Mouse (Mus musculus) forebrain, embryonic 10.5 days (tissue): Measurements from ENCODE around the gene Cav2. TPM values are rescaled to one million over a fixed set of nuclear protein-coding genes. Genes with fewer than 3 reads are reported as not detected.

Experiments used
- DNase-seq: peaks from one replicate; pipeline ENCODE4 v3.0.0-alpha.2; 2017; ENCODE audit warnings: low spot score; ENCODE audit errors: extremely low spot score
- H3K27ac ChIP-seq: fragments of 300-500 bp; sonication (generic); 2 replicates; pipeline ENCODE4 v1.5.1; 2016; ENCODE audit warnings: mild to moderate bottlenecking
- H3K27me3 ChIP-seq: fragments of 300-500 bp; sonication (generic); 2 replicates; pipeline ENCODE4 v1.6.1; 2016; ENCODE audit warnings: mild to moderate bottlenecking; ENCODE audit not compliant: poor library complexity, severe bottlenecking
- H3K36me3 ChIP-seq: fragments of 300-500 bp; sonication (generic); replicated peaks from 2 replicates; pipeline ENCODE4 v1.6.1; 2016; ENCODE audit warnings: mild to moderate bottlenecking, moderate library complexity
- H3K4me1 ChIP-seq: fragments of 300-500 bp; sonication (generic); 2 replicates; pipeline ENCODE4 v1.6.1; 2016
- H3K4me3 ChIP-seq: fragments of 300-500 bp; sonication (generic); 2 replicates; pipeline ENCODE4 v1.5.1; 2016; ENCODE audit warnings: mild to moderate bottlenecking, moderate library complexity
- H3K9me3 ChIP-seq: fragments of 300-500 bp; sonication (generic); 2 replicates; pipeline ENCODE4 v1.6.1; 2016; ENCODE audit warnings: mild to moderate bottlenecking, moderate library complexity
- WGBS: fragments of 180-500 bp; shearing (Covaris S2); methylation state at CpG from one replicate; pipeline ENCODE4 v1.1.7; 2016; 5-methylcytosine and 5-hydroxymethylcytosine counted together
- polyA plus RNA-seq: library from polyadenylated mRNA; unstranded; fragments of >200 nt; fragmentation: Nextera tagmentation; extraction: Ambion mirVana; gene quantifications from 2 replicates; pipeline ENCODE4 v1.2.1, GENCODE M21; 2016

The Cav2 gene
- polyA plus RNA-seq, 1 experiment from 2014 or later = 4.8 TPM

DNA sequence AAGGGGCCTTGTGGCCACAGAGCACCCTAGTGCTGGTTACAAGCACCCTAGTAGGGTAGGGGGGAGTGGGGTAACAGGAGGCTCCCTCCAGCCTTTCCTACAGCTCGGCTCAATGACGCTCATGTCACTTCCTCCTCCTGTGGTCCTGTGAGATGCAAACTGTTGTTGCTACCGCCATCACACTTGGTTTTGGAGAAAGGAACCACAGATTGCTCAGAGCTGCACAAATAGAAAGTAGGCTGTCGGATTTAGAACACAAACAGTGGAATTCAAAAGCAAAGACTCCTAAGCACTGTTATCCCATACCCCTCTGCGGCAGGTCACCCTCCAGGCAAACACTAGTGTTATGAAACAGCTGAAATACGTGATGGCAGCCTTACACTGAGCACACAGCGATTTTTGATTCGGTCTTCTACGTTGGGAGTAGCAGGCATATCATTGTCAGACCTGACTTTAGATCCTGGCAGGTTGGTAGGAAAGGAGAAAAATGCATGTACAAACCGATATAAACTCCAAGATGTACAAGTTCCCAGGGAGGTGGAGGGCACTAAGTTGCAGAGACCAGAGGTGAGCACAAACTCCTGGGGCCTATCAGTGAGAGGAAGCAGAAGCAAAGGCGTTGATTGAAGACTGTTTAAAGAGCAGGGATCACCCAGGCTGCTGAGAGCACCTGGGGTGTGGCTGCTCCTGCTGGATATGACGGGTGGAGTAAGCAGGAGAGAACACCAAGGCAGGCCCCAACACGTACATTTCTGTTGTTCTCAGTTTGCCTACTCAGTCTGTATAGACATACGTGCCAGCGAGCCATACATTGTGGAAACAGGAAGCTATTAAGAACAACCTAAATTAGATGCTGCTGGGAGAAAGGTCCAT lies 35.5 kb downstream of the Cav2 start:
- 75% methylated on average over 15 of the region's 15 CpGs for WGBS

DNA sequence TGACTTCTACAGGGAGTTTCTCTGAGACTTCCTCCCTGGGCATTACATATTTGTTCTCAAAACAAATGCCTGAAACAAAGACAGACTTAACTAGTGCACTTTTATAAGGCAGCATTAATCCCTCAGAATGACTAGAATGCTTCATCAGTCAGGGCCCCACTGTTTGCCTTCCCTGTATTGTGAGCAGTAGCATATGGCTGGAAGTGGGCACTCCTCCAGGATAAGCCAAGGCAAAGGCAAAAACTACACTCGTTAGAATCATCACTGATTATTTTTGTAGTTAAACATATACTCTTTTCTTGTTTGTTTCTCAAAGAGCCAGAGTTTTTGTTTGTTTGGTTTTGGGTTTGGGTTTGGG lies 36.2 kb downstream of the Cav2 start:
- Histone ChIP-seq H3K27me3 (0 out of 2 replicates have a peak, but pooled peaks cover 6% of the 10 kb centered on the region), H3K27ac (no peak overlapping the region), H3K36me3 (no peaks in the 10 kb centered on the region), H3K4me1 (peaks cover 9% of the 10 kb centered on the region), H3K4me3 (no peak overlapping the region), H3K9me3 (no peaks in the 10 kb centered on the region)
- WGBS = 58% methylated on average over 1 of the region's 1 CpGs
- no peak for DNase-seq

More for the DNA sequence above, 35.5 kb downstream of the Cav2 start:
- Histone ChIP-seq H3K9me3 (no peaks in the 10 kb centered on the region), H3K36me3 (no peaks in the 10 kb centered on the region), H3K4me1 (peaks cover 9% of the 10 kb centered on the region), H3K27me3 (0 out of 2 replicates have a peak, but pooled peaks cover 6% of the 10 kb centered on the region), H3K27ac (no peak overlapping the region), H3K4me3 (no peak overlapping the region)
- no peak for DNase-seq

DNA sequence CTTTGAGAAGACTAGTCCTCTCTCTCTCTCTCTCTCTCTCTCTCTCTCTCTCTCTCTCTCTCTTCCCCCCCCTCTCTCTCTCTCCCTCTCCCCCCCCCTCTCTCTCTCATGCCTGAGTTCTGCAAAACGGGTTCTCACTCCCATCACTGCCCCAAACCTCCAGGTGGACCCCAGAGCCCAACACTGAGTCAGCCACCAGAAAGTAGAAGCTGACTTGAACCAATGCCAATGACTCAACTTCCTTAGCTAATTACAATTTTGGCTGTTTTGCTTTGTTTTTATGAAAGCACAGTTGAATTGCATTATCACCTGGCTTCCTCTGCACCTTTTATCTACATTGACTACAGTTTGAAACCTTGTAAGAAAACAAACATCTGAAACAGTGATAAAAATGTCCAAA lies 37.0 kb downstream of the Cav2 start:
- no peak for DNase-seq
- H3K4me1 ChIP-seq = peaks cover 9% of the 10 kb centered on the region
- no peak overlapping the region for H3K4me3 ChIP-seq
- no peaks in the 10 kb centered on the region for H3K9me3 ChIP-seq
- 55% methylated on average over 1 of the region's 1 CpGs for whole genome bisulfite sequencing
- H3K27ac ChIP-seq = no peak overlapping the region
- H3K36me3 ChIP-seq = no peaks in the 10 kb centered on the region
- 0 out of 2 replicates have a peak, but pooled peaks cover 6% of the 10 kb centered on the region for H3K27me3 ChIP-seq

DNA sequence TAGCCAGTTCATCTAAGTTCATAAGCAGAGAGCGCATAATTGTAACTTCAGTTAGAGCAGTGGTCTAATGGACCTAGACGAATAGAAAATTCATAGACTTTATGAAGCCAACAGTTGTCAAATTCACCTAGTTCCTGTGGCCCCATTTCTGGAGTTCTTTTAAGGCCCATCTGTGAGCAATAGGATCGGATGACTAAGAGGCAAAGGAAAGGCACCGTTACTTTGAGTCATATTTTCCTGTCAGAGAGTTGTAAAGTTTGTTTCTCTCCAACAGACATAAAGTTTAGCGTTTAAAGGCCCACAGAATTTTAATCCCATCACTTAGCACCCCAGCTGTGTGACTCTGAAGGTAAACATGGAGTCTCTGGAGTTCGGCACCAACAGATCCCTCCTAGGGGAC lies 41.0 kb downstream of the Cav2 start:
- DNase-seq = no peak
- Histone ChIP-seq H3K4me3 (no peak overlapping the region), H3K4me1 (peaks cover 3% of the 10 kb centered on the region), H3K27ac (no peak overlapping the region), H3K27me3 (no peaks in the 10 kb centered on the region), H3K9me3 (no peaks in the 10 kb centered on the region), H3K36me3 (no peaks in the 10 kb centered on the region)
- WGBS = 82% methylated on average over 6 of the region's 6 CpGs

DNA sequence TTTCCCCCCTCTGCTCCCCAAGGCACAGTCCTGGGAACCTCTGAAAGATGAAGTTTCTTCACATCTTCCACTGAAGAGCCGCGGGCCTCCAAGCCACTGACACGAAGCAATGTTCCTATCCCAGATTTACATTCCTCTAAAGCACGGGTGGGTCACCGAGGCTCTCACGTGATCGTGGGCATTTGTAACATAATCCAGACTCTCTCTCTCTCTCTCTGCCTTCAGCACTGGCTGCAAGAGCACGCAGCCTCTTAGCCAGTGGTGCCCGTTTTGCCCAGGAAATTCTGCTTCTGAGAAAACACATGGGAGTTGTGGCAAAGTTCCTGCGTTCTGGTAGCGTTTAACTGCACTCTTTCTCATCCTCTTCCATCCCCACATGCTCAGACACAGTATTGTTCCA lies 46.2 kb downstream of the Cav2 start:
- no peak for DNase-seq
- Histone ChIP-seq H3K27me3 (no peaks in the 10 kb centered on the region), H3K4me3 (no peak overlapping the region), H3K9me3 (no peaks in the 10 kb centered on the region), H3K27ac (no peak overlapping the region), H3K4me1 (peaks cover 4% of the 10 kb centered on the region; the same call in 1 of the 2 replicates), H3K36me3 (no peaks in the 10 kb centered on the region)
- WGBS = 63% methylated on average over 11 of the region's 11 CpGs

DNA sequence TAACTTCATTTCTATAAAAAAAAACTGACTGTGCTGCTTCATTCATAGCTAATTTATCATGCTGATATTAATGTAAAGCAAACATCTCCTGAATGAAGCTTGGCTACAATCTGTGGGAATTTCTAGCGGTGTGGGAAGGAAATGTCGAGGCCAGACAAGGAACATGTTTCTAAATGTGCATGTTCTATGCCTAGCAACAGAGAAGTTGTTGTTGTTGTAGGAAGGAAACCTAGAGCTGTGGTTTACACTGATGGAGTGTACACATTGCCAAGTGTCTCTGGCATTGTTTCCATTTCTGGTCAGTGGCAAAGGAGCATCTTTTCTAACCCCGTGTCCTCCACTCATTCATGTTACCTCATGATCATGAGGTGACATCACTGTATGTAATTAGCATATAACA lies 48.8 kb downstream of the Cav2 start:
- H3K36me3 ChIP-seq = no peaks in the 10 kb centered on the region
- no peak for DNase-seq
- WGBS = 85% methylated on average over 3 of the region's 3 CpGs
- no peak overlapping the region for H3K27ac ChIP-seq
- H3K27me3 ChIP-seq = no peaks in the 10 kb centered on the region
- H3K4me1 ChIP-seq = peaks cover 4% of the 10 kb centered on the region; the same call in 1 of the 2 replicates
- no peaks in the 10 kb centered on the region for H3K9me3 ChIP-seq
- no peak overlapping the region for H3K4me3 ChIP-seq

DNA sequence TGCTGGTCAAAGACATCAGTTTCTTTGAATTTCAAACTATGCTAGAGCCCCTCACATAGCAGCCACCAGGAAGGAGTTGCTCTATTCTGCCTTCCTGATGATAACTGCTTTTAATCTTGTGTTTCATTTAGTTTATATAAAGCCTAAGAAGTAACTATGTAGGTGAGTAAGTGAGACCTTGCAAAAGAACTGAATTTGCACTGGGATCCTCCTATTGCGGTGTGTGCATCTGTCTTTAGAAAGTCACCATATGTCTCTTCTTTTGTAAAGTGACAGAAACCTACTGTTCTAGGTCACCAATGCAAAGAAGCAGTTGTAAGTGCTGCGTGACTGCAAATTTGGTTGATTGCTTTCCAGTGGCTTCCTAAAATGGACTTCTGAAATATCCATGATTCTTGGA lies 56.7 kb downstream of the Cav2 start:
- no peaks in the 10 kb centered on the region for H3K9me3 ChIP-seq
- H3K36me3 ChIP-seq = no peaks in the 10 kb centered on the region
- H3K4me1 ChIP-seq = peaks cover 11% of the 10 kb centered on the region
- 91% methylated on average over 2 of the region's 2 CpGs for WGBS
- no peak overlapping the region for H3K4me3 ChIP-seq
- no peak overlapping the region for H3K27ac ChIP-seq
- no peak for DNase-seq
- H3K27me3 ChIP-seq = no peaks in the 10 kb centered on the region

Other genes starting within 250 kb of the Cav2 start
- 41.2 and 43.1 TPM in 2 replicates for gene Tes, start 216.0 kb upstream of the Cav2 start, polyA plus RNA-seq
- 4.7 and 5.6 TPM in 2 replicates for gene Cav1, start 25.1 kb downstream of the Cav2 start, polyA plus RNA-seq
- gene Met, start 182.6 kb downstream of the Cav2 start, polyA plus RNA-seq = 0.81 and 0.82 TPM in 2 replicates